Comparison of ENCODE assay signal across 8 mouse cellular contexts in genomic region chr6:114042332-114042731, GRCm38 (mm10). TPM values are rescaled to one million over a fixed set of nuclear protein-coding genes. Genes with fewer than 3 reads are reported as not detected.
DNase-seq lines count a peak whose midpoint lies in the region; ATAC-seq lines count a peak whose summit lies in the region.

Gene Atp2b2 (minus strand): TSS chr6:114042613.

- intact Hi-C loops in heart, postnatal 10 days (cut with DNase I) = no loop called here
- intact Hi-C loops in left cerebral cortex, postnatal 4 days (cut with DNase I) = loop anchor here (10.0 kb wide), 1 partner anchor 158 kb away; no protein-coding TSS in a partner anchor

- ATAC-seq in heart, embryonic 16.5 days (replicated peaks; ENCODE audit: extremely low read depth, insufficient read depth, low FRiP score) = no peak
- no peak for ATAC-seq in forebrain, embryonic 11.5 days (replicated peaks; ENCODE audit: low FRiP score)
- ATAC-seq in stomach, embryonic 15.5 days (ENCODE audit: insufficient read depth, low FRiP score, low read depth) = no peak

- no peaks in the 10 kb centered on the region for H3K9me3 ChIP-seq in heart, embryonic 16.5 days (replicated peaks; ENCODE audit: control insufficient read depth, low read length)
- H3K9me3 ChIP-seq in forebrain, embryonic 11.5 days (ENCODE audit: control insufficient read depth, low read length) = no peaks in the 10 kb centered on the region
- no peaks in the 10 kb centered on the region for H3K9me3 ChIP-seq in stomach, embryonic 15.5 days

- H3K27ac ChIP-seq in heart, embryonic 16.5 days (ENCODE audit: low read length) = no peak within 1 kb of the TSS
- H3K27ac ChIP-seq in forebrain, embryonic 11.5 days (ENCODE audit: low read depth, low read length) = no peak within 1 kb of the TSS
- no peak within 1 kb of the TSS for H3K27ac ChIP-seq in stomach, embryonic 15.5 days

- H3K4me1 ChIP-seq in heart, embryonic 16.5 days (ENCODE audit: control insufficient read depth, insufficient read depth, low read length) = no peaks in the 10 kb centered on the region
- peaks cover 4% of the 10 kb centered on the region; the same call in 1 of the 2 replicates for H3K4me1 ChIP-seq in forebrain, embryonic 11.5 days (replicated peaks; ENCODE audit: control insufficient read depth, insufficient read depth, low read length)
- H3K4me1 ChIP-seq in stomach, embryonic 15.5 days = 0 out of 2 replicates have a peak, but pooled peaks cover 6% of the 10 kb centered on the region

- H3K36me3 ChIP-seq in heart, embryonic 16.5 days (ENCODE audit: control insufficient read depth, insufficient read depth) = no peaks in the 10 kb centered on the region
- no peaks in the 10 kb centered on the region for H3K36me3 ChIP-seq in forebrain, embryonic 11.5 days (ENCODE audit: control insufficient read depth, insufficient read depth, low read length)
- no peaks in the 10 kb centered on the region for H3K36me3 ChIP-seq in stomach, embryonic 15.5 days

- H3K9ac ChIP-seq in heart, embryonic 16.5 days (ENCODE audit: low read length) = peak within 1 kb of the TSS; percentile 62
- H3K9ac ChIP-seq in forebrain, embryonic 11.5 days (ENCODE audit: low read length) = peak within 1 kb of the TSS; percentile 64
- H3K9ac ChIP-seq in stomach, embryonic 15.5 days = no peak within 1 kb of the TSS

- 25% methylated on average over 12 of the region's 12 CpGs for WGBS in heart, embryonic 16.5 days
- 27% methylated on average over 12 of the region's 12 CpGs for WGBS in forebrain, embryonic 11.5 days
- WGBS in stomach, embryonic 15.5 days = 15% methylated on average over 12 of the region's 12 CpGs

- peak within 1 kb of the TSS; percentile 80 for H3K4me2 ChIP-seq in heart, embryonic 16.5 days (ENCODE audit: low read depth, low read length)
- peak within 1 kb of the TSS; percentile 99 for H3K4me2 ChIP-seq in forebrain, embryonic 11.5 days (ENCODE audit: low read depth, low read length, severe bottlenecking)
- peak within 1 kb of the TSS; percentile 78 for H3K4me2 ChIP-seq in stomach, embryonic 15.5 days

- no peak for DNase-seq in heart, postnatal 10 days
- DNase-seq in adrenal gland, postnatal 14 days = peak; percentile 9
- no peak for DNase-seq in forebrain, embryonic 11.5 days (ENCODE audit: low spot score)
- peak; percentile 44 for DNase-seq in left cerebral cortex, postnatal 4 days
- DNase-seq in MN1 (ENCODE audit: low spot score) = no peak
- no peak for DNase-seq in urinary bladder, postnatal 10 days (ENCODE audit: low spot score)

- peaks cover 63% of the 10 kb centered on the region for H3K27me3 ChIP-seq in heart, embryonic 16.5 days (ENCODE audit: control insufficient read depth, insufficient read depth, low read length)
- H3K27me3 ChIP-seq in forebrain, embryonic 11.5 days (ENCODE audit: control insufficient read depth, insufficient read depth, low read length) = peaks cover 27% of the 10 kb centered on the region
- peaks cover 67% of the 10 kb centered on the region for H3K27me3 ChIP-seq in stomach, embryonic 15.5 days (replicated peaks)

- H3K4me3 ChIP-seq in heart, embryonic 16.5 days (ENCODE audit: low read length) = peak within 1 kb of the TSS; percentile 57
- H3K4me3 ChIP-seq in forebrain, embryonic 11.5 days (ENCODE audit: low read depth, low read length) = peak within 1 kb of the TSS; percentile 55
- H3K4me3 ChIP-seq in stomach, embryonic 15.5 days (replicated peaks) = peak within 1 kb of the TSS; percentile 34

RNA-seq across cellular contexts. Expression of gene Atp2b2, which starts in this region (rescaled TPM):
- polyA plus RNA-seq in heart, embryonic 16.5 days (2015; fragmentation: Nextera tagmentation; extraction: Ambion mirVana) = 0.10 and 0.12 TPM in 2 replicates
- total RNA-seq in heart, postnatal 10 days (2021) = under 1 TPM; 0.55 TPM
- total RNA-seq in adrenal gland, postnatal 14 days (2021) = 4.7 and 5.5 TPM in 2 replicates
- polyA plus RNA-seq in forebrain, embryonic 11.5 days (2014; fragmentation: Nextera tagmentation; extraction: Ambion mirVana) = 2.4 and 2.5 TPM in 2 replicates
- 100 to 1,000 TPM; 204 to 209 TPM for total RNA-seq in left cerebral cortex, postnatal 4 days (2021)
- polyA plus RNA-seq in stomach, embryonic 15.5 days (2015; fragmentation: Nextera tagmentation; extraction: Ambion mirVana) = 1.2 and 1.3 TPM in 2 replicates

Comparison
In these comparisons a context has a peak if more than half of its experiments do, and no peak if none do; other contexts are left out.
1. RNA of gene Atp2b2 (total RNA-seq): 204 to 209 TPM in left cerebral cortex, postnatal 4 days; 4.7 to 5.5 TPM in adrenal gland, postnatal 14 days and 0.55 TPM in heart, postnatal 10 days; every median in the first group is over 10 times any median in the second.
2. DNase-seq: peak in adrenal gland, postnatal 14 days (single experiment) and left cerebral cortex, postnatal 4 days (single experiment); none in heart, postnatal 10 days (0 of 2), forebrain, embryonic 11.5 days (single experiment), MN1 (single experiment) and urinary bladder, postnatal 10 days (single experiment).
3. Peak in every context shown above with its lines, with median percentiles within 50 percentile points of each other: H3K4me2 ChIP-seq and H3K4me3 ChIP-seq.